Mouse (Mus musculus): ENCODE data around the gene Tcf3. TPM values are rescaled to one million over a fixed set of nuclear protein-coding genes. Genes with fewer than 3 reads are reported as not detected.

Gene Tcf3
- 191 and 198 TPM in 2 replicates for polyA plus RNA-seq (2016; fragmentation: Nextera tagmentation; extraction: Ambion mirVana)

DNA sequence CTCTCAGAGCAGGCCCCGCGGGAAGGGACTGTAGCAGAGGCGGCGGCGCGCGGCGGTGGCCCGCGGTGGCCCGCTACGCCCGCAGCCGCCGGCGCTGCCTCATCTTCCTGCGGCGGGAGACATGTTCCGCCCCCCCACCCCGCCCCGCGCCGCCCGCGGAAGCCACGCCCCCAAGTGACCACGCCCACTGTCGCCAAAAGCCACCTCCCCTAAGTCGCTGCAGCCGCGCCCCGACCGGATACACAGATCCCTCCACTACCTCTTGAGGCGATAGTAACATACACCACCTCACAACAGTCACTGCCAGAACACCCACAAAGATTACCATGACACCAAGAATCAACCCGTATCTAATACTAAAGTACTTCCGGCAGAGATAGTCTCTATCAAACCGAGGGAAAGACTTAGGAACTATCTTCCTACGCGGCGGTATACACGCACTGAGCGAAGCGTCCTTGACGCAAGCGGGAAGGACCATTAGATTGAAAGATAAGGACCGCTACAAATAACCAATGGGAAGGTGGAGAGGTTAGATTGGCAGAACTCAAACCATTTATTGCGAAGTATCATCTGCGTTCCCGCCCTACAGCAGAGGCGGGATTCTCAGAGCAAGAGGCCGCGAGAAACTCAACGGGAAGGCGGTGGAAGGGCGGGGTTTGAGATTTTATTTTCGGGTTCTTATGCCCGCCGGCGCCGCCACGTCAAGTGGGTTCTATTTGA is at the start of gene Tcf3:
Tcf3 (minus strand) TSS at position 135 of the 720 bp plus-strand sequence.
- peaks cover 28% of the 10 kb centered on the region for H3K36me3 ChIP-seq
- peak within 1 kb of the TSS; percentile 100 for H3K27ac ChIP-seq
- DNase-seq (ENCODE audit: low spot score) = peak; percentile 96
- no peaks in the 10 kb centered on the region for H3K9me3 ChIP-seq
- H3K4me1 ChIP-seq (replicated peaks) = peaks cover 52% of the 10 kb centered on the region
- H3K4me3 ChIP-seq = peak within 1 kb of the TSS; percentile 98
- 1% methylated on average over 59 of the region's 61 CpGs for WGBS
- H3K27me3 ChIP-seq (ENCODE audit: insufficient read depth, poor library complexity, severe bottlenecking) = peaks cover 13% of the 10 kb centered on the region

DNA sequence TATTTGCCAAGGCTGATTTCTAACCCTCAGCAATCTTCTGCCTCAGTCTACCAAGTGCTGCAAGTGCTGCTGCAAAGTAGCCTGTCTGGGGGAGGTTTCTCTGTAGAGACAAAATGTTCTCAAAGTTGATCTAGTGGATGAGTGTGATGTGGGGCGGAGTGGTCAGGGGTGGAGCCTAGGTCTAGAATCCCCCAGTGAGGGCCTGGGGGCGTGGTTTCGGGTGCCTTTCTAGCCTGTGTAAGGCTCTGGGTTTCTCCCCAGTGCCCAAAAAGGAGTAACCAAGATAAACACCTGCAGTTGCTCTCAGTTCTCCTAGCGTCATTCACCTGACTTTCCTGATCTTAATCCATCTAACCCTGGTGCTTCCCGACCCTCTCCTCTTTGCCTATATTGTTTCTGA is 47.6 kb upstream of the Tcf3 start:
- Histone ChIP-seq H3K36me3 (no peaks in the 10 kb centered on the region), H3K27me3 (ENCODE audit: insufficient read depth, poor library complexity, severe bottlenecking) (peaks cover 80% of the 10 kb centered on the region), H3K27ac (no peak overlapping the region), H3K9me3 (no peaks in the 10 kb centered on the region), H3K4me3 (no peak overlapping the region), H3K4me1 (replicated peaks) (peaks cover 28% of the 10 kb centered on the region)
- no peak for DNase-seq (ENCODE audit: low spot score)
- 13% methylated on average over 5 of the region's 5 CpGs for WGBS

DNA sequence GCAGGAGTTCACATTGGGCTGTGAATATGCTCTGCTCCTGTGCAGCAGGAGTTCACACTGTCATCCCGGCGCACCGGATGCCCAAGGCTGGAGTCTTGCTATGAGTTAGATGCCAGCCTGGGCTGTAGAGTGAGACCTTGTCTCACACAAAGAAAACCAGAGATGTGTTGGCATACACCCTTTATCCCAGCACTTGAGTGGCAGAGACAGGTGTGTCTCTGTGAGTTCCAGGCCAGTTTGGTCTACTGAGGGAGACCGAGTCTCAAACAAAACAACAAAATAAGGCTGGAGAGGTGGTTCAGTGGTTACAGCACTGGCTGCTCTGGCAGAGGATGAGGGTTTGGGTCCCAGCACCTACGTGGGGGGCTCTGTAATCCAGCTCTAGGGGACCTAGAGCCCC is 45.1 kb upstream of the Tcf3 start:
- no peaks in the 10 kb centered on the region for H3K9me3 ChIP-seq
- no peak overlapping the region for H3K27ac ChIP-seq
- no peak overlapping the region for H3K4me3 ChIP-seq
- peaks cover 32% of the 10 kb centered on the region for H3K4me1 ChIP-seq (replicated peaks)
- WGBS = 79% methylated on average over 5 of the region's 5 CpGs
- no peaks in the 10 kb centered on the region for H3K36me3 ChIP-seq
- H3K27me3 ChIP-seq (ENCODE audit: insufficient read depth, poor library complexity, severe bottlenecking) = peaks cover 67% of the 10 kb centered on the region
- no peak for DNase-seq (ENCODE audit: low spot score)

DNA sequence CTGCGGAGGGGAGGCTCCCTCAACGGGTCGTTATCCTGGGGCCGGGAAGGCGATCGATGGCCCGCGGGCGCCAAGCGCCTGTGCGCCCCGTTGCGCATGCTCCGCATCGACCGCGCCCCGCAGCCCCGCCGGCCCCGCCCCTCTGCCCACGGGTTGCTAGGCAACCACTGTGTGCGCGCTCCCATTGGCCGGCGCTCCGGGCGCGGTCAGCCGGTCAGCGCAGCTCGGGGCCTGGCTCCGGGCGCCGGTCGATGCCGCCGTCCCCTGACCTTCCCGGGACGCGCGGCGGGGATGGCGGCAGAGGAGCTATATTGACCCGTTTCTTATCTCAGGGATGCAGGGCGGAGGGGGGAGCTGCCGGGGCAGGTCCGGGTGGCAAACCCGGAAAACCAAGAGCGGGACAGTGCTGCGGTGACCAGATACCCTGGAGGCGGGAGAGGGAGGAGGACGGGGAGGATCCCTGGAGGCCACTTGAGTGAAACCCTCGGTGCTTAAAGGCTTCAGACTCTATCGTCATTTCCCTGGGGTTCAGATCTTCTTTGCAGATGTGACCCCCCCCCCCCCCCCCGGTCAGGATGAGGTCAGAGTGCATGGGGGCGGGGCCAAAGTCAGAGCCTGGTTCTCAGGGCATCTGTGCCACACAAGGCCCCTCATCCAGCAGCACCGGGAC is 42.0 kb upstream of the Tcf3 start:
- peak overlapping the region; percentile 64 for H3K4me3 ChIP-seq
- H3K36me3 ChIP-seq = no peaks in the 10 kb centered on the region
- H3K9me3 ChIP-seq = no peaks in the 10 kb centered on the region
- H3K4me1 ChIP-seq (replicated peaks) = peaks cover 31% of the 10 kb centered on the region
- DNase-seq (ENCODE audit: low spot score) = peak; percentile 91
- peaks cover 68% of the 10 kb centered on the region for H3K27me3 ChIP-seq (ENCODE audit: insufficient read depth, poor library complexity, severe bottlenecking)
- H3K27ac ChIP-seq = peak overlapping the region; percentile 93
- 1% methylated on average over 58 of the region's 58 CpGs for WGBS

DNA sequence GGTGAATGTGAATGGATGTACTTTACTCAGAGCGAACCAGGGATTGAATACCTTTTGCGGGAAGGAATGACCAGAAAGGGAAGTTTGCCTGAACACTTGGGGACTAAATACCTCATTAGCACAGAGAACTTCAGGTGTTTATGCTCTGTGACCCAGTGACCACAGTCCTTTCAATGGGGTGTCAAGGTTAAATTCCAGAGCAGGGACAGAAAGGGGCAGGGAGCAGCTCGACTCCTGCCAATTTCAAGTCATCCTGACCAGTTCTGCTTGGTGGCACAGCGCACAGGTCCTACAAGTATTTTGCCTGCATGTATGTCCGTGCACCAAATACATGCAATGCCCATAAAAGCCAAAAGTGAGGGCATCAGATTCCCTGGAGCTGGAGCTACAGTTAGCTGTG is 31.6 kb upstream of the Tcf3 start:
- no peak for DNase-seq (ENCODE audit: low spot score)
- Histone ChIP-seq H3K9me3 (0 out of 2 replicates have a peak, but pooled peaks cover 4% of the 10 kb centered on the region), H3K4me1 (replicated peaks) (peaks cover 13% of the 10 kb centered on the region), H3K36me3 (no peaks in the 10 kb centered on the region), H3K27ac (no peak overlapping the region), H3K4me3 (no peak overlapping the region), H3K27me3 (ENCODE audit: insufficient read depth, poor library complexity, severe bottlenecking) (peaks cover 47% of the 10 kb centered on the region)
- WGBS = 61% methylated on average over 5 of the region's 5 CpGs

DNA sequence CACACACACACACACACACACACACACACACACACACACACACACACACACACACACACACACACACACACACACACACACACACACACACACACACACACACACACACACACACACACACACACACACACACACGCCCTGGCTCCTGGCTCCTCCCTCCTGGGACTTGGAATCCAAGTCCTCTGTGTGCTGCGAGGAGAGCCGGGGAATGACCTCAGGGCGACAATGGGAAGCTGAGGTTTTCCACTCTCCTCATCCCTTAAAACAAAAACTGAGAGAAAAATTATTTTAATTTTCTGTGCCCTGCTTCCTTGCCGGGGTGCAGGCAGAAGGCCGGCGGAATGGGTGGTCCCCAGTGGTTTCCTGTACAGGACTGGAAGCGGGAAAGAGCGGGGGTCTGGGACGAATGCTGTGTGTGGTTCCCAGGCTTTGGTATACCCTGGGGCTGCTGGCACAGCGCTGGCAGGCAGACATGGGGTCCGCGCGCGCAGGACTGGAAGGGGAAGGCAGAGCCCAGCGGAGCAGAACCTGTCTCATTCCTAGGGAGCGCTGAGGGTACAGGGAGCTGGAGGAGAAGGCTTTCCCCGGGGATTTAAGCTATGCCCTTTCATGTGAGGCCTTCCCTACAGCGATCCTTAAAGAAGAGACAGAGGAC is 31.1 kb upstream of the Tcf3 start:
- DNase-seq (ENCODE audit: low spot score) = no peak

DNA sequence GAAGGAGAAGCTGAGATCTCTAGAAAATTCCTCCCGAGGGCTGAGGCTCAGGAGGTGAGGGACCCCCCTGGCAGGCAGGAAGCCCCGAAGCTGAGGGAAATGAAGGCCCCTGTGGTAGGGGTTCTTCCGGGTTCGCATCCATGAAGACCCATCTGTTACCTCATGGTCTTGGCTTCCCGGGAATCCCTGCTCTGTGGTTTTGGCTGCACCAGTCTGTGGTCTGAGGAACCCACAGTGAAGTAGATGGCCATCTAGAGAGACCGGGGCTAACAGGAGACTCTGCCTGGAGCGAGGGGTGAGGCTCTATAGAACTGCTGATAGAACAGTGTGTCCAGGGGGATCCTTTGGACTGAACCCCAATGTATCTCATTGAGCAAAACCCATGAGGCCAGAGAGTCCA is 27.9 kb upstream of the Tcf3 start:
- H3K27ac ChIP-seq = no peak overlapping the region
- no peak for DNase-seq (ENCODE audit: low spot score)
- H3K4me3 ChIP-seq = no peak overlapping the region
- no peaks in the 10 kb centered on the region for H3K36me3 ChIP-seq
- 79% methylated on average over 7 of the region's 7 CpGs for WGBS
- peaks cover 18% of the 10 kb centered on the region for H3K4me1 ChIP-seq (replicated peaks)
- H3K27me3 ChIP-seq (ENCODE audit: insufficient read depth, poor library complexity, severe bottlenecking) = peaks cover 26% of the 10 kb centered on the region
- H3K9me3 ChIP-seq = 0 out of 2 replicates have a peak, but pooled peaks cover 4% of the 10 kb centered on the region

More for the DNA sequence above, 31.1 kb upstream of the Tcf3 start:
- peaks cover 42% of the 10 kb centered on the region for H3K27me3 ChIP-seq (ENCODE audit: insufficient read depth, poor library complexity, severe bottlenecking)
- H3K4me1 ChIP-seq (replicated peaks) = peaks cover 13% of the 10 kb centered on the region
- 8% methylated on average over 19 of the region's 19 CpGs for WGBS
- H3K36me3 ChIP-seq = no peaks in the 10 kb centered on the region
- H3K4me3 ChIP-seq = peak overlapping the region; percentile 29
- 0 out of 2 replicates have a peak, but pooled peaks cover 4% of the 10 kb centered on the region for H3K9me3 ChIP-seq
- peak overlapping the region; percentile 40; the same call in 1 of the 2 replicates for H3K27ac ChIP-seq

DNA sequence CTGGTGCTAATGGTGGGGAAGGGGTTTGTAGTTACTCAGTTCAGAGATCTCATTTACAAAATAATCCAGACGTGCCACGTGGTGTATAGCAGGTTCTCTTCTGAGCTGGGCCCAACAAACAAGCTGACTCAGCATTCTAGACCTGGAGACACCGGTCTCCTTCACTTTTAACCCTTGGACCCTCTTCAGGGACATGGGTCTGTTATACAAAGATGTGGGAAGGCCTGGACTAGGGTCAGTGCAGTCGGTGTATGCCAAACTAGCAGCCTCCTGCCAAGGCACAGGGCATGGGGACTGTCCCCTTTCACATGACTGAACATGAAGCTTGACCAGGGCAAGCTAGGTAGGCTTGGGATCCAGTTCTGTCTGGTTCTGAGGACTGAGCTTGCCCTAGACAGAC is 26.9 kb upstream of the Tcf3 start:
- Histone ChIP-seq H3K4me3 (no peak overlapping the region), H3K27me3 (ENCODE audit: insufficient read depth, poor library complexity, severe bottlenecking) (peaks cover 22% of the 10 kb centered on the region), H3K36me3 (no peaks in the 10 kb centered on the region), H3K4me1 (replicated peaks) (peaks cover 18% of the 10 kb centered on the region), H3K27ac (no peak overlapping the region), H3K9me3 (0 out of 2 replicates have a peak, but pooled peaks cover under 1% of the 10 kb centered on the region)
- DNase-seq (ENCODE audit: low spot score) = no peak
- 65% methylated on average over 4 of the region's 4 CpGs for WGBS

DNA sequence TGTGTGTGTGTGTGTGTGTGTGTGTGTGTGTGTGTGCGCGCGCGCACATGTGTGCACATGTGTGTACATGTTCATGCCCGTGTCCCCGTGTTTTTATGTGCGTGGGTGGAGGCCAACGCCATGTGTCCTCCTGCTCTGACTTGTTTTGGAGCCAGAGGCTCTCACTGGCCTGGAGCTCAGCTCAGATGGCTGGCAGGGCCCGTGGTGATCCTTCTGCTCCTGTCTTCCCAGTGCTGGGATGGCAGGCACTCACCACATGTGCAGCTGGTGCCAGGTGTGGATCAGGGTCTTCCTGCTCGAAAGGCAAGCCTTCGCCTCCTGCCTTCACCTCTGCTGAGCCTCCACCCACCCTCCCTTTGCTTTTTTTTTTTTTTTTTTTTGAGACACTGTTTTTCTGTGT is 26.2 kb upstream of the Tcf3 start:
- no peaks in the 10 kb centered on the region for H3K36me3 ChIP-seq
- DNase-seq (ENCODE audit: low spot score) = no peak
- H3K4me3 ChIP-seq = no peak overlapping the region
- H3K4me1 ChIP-seq (replicated peaks) = peaks cover 11% of the 10 kb centered on the region
- WGBS = 90% methylated on average over 11 of the region's 11 CpGs
- H3K9me3 ChIP-seq = no peaks in the 10 kb centered on the region
- H3K27me3 ChIP-seq (ENCODE audit: insufficient read depth, poor library complexity, severe bottlenecking) = peaks cover 16% of the 10 kb centered on the region; the same call in 1 of the 2 replicates
- H3K27ac ChIP-seq = 0 out of 2 replicates have a peak overlapping the region, but pooled peaks have one; percentile 18

DNA sequence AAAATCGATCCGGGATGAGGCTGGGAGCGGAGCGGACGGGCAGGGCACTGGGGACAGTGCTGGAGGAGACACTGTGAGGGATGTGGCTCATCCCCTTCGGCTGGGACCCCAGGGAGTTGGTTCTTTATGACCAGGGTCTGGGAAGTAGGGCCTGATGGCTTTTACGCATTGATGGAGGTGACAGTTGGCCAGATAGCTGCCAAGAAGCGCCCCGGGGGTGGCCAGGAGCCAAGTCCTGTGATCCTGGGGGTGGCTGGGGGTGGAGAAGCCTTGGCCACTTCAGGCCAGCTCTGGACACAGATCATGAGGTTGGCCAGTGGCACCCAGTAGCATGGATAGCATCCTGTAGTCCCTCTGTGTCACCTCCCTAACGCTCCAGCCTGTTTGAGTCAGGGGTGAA is 25.8 kb upstream of the Tcf3 start:
- Histone ChIP-seq H3K36me3 (no peaks in the 10 kb centered on the region), H3K4me3 (no peak overlapping the region), H3K4me1 (replicated peaks) (peaks cover 7% of the 10 kb centered on the region; the same call in 1 of the 2 replicates), H3K27ac (no peak overlapping the region), H3K9me3 (no peaks in the 10 kb centered on the region), H3K27me3 (ENCODE audit: insufficient read depth, poor library complexity, severe bottlenecking) (peaks cover 15% of the 10 kb centered on the region; the same call in 1 of the 2 replicates)
- DNase-seq (ENCODE audit: low spot score) = no peak
- WGBS = 87% methylated on average over 10 of the region's 10 CpGs

DNA sequence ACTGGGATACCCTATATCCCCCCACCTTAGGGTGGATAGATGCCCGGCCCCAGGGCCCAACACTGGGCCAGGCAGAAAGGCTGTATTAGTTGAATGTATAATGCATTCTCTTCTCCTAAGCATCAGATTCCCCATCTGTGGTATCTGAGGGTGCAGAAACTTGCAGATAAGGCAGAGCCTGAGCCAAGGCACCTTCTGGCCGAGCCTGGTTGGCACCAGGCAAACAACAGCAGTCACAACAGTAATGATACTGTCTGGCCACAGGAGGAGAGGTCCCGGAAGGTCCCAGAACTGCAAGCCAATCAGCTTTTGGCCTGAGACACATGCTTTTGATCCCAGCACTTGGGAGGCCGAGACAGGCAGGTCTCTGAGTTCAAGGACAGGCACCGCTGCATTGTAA is 22.2 kb upstream of the Tcf3 start:
- no peak overlapping the region for H3K4me3 ChIP-seq
- 82% methylated on average over 5 of the region's 5 CpGs for WGBS
- peaks cover 22% of the 10 kb centered on the region; the same call in 1 of the 2 replicates for H3K4me1 ChIP-seq (replicated peaks)

DNA sequence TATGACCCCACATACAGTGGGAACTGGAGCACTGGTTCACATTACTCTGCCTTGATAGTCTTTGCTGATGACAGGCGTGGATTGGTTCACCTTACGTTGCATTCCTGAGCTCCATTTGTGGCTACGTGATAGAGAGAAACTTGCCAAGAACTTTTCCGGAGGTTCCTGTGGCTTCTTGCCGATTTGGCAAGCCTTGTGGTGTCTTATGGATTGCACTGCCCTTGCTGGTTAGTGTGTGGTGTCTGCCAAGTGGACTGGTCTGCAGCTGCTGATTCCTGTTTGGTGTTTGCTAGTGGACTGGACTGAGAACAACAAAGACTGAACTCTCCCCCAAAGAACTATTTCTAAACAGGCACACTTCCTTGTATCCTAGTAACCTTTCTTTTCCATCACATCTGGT is 21.3 kb upstream of the Tcf3 start:
- WGBS = 92% methylated on average over 5 of the region's 5 CpGs

More for the DNA sequence above, 22.2 kb upstream of the Tcf3 start:
- Histone ChIP-seq H3K27me3 (ENCODE audit: insufficient read depth, poor library complexity, severe bottlenecking) (peaks cover 24% of the 10 kb centered on the region), H3K27ac (no peak overlapping the region), H3K9me3 (no peaks in the 10 kb centered on the region), H3K36me3 (no peaks in the 10 kb centered on the region)
- DNase-seq (ENCODE audit: low spot score) = no peak

More for the DNA sequence above, 21.3 kb upstream of the Tcf3 start:
- Histone ChIP-seq H3K27me3 (ENCODE audit: insufficient read depth, poor library complexity, severe bottlenecking) (peaks cover 24% of the 10 kb centered on the region), H3K4me1 (replicated peaks) (peaks cover 24% of the 10 kb centered on the region; the same call in 1 of the 2 replicates), H3K27ac (no peak overlapping the region), H3K4me3 (no peak overlapping the region), H3K36me3 (no peaks in the 10 kb centered on the region), H3K9me3 (no peaks in the 10 kb centered on the region)
- DNase-seq (ENCODE audit: low spot score) = no peak

Measured in hindbrain, embryonic 10.5 days (tissue).